Mouse (Mus musculus) CH12F3 (cell line): ENCODE measurements around the gene Arntl2.
"Not testable (repeated sequence)": the region's sequence is repeated elsewhere in the genome, so short reads cannot be mapped to it uniquely, and the experiment has no call there.

Experiments used
- in situ Hi-C: fragments of 300-500 bp; cut with MboI; formaldehyde crosslinking; loops from 2 replicates; pipeline ENCODE4 v1.14.3; 2020; ENCODE audit warnings: low sequenced_read_pairs

Gene Arntl2

GRCm38 (mm10) chr6:146845347-146845746, 49.5 kb downstream of the Arntl2 start:
- in situ Hi-C loops = no loop called here

GRCm38 (mm10) chr6:146845961-146846750, 50.3 kb downstream of the Arntl2 start:
- in situ Hi-C loops = no loop called here

DNA sequence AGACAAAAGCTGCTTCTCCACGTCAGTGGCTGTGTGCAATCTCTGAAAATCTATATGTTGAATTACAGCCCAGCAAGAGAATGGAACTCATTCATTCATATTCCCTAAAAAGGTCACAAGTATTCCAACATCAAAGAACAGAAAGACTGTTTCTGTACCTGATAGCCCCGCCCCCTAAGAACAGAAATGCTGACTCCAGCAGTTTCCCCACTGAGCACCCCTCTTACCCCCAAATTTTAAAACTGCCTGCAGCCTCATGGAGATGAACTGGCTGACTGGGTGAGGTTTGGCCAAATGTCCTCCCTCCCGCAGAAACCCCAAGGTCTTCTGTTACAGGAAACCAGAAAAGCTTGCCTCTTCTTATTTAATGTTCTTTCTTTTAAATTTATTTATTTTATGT, 51.5 kb downstream of the Arntl2 start:
- in situ Hi-C loops = no loop called here

GRCm38 (mm10) chr6:146848281-146848680, 52.4 kb downstream of the Arntl2 start:
- in situ Hi-C loops = no loop called here

- in situ Hi-C loops = no loop called here
These were observed 54.2 kb downstream of the Arntl2 start, which contains the start of gene Smco2 for GRCm38 (mm10) chr6:146850050-146850449. TSS of gene Smco2 (plus strand) at chr6:146850104.

GRCm38 (mm10) chr6:146851916-146852315, 56.1 kb downstream of the Arntl2 start:
- in situ Hi-C loops = no loop called here

GRCm38 (mm10) chr6:146852739-146853138, 56.9 kb downstream of the Arntl2 start:
- in situ Hi-C loops = no loop called here

DNA sequence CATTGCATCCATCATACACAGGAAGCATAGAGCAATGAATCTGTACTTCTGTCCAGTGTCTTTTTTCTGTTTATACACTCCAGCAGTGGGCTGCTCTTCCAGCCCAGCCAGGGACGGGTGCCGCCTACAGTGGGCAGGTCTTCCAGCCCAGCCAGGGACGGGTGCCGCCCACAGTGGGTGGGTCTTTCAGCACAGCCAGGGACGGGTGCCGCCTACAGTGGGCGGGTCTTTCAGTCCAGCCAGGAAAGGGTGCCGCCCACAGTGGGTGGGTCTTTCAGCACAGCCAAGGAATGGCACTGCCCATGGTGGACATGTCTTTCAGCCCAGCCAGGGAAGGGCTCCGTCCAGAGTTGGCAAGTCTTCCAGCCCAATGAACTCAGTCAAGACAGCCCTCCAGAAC, 59.3 kb downstream of the Arntl2 start:
- in situ Hi-C loops = no loop called here

DNA sequence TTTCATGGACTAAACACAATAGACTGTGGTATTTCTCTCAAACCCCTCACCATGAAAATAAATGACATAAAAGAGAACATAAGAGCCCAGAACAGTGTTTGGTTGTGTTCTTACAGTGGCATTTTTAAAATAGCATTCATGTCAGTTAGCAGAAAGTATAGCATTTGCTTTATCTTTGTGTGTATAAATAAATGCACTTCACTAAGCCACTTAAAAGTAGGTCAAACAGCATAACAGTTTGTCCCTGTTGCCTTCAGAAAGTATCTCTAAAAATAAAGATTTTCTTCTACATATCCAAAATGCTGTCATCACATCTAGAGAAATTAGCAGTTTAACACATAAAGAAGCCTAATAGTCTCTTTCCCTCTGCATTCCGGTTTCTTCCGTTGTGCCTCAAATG, 61.5 kb downstream of the Arntl2 start:
- in situ Hi-C loops = no loop called here

DNA sequence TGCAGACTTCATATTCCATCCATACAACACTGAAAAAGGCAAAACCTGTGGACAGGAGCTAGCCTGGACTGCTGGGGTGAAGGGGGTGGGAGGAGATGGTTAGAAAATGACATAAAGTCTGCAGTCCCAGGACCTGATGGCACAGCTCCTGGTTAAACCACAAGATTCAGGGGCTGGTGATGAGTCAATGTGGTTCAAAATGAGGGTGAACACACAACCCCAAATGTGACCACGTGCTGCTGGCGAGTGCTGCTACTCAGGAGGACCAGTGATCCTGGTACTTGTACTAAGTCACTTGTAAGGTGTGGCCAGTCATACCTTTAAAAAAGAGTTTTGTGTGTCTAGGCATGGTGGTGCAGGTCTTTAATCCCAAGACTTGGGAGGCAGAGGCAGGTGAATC, 67.3 kb downstream of the Arntl2 start:
- in situ Hi-C loops = no loop called here

GRCm38 (mm10) chr6:146864370-146864769, 68.5 kb downstream of the Arntl2 start:
- in situ Hi-C loops = not testable (repeated sequence)

GRCm38 (mm10) chr6:146865701-146866100, 69.8 kb downstream of the Arntl2 start:
- in situ Hi-C loops = no loop called here

DNA sequence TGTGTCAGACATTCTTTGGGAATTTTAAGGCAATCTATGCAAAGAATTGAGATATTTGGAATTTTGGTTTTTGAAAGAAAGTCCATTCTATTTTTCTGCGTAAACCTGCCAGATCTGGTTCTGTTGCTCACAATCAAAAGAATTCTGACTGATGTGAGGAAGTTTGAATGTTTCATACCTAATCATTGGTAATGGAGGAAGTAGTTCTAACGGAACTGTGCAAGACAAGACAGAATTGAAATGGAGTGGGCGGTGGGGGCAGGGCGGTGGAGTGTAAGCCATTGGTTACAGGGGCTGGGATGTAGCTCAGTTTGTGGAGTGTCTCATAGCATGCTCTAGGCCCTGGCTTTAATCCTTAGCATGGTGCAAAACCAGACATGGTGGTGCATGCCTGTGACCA, 76.1 kb downstream of the Arntl2 start:
- in situ Hi-C loops = no loop called here

DNA sequence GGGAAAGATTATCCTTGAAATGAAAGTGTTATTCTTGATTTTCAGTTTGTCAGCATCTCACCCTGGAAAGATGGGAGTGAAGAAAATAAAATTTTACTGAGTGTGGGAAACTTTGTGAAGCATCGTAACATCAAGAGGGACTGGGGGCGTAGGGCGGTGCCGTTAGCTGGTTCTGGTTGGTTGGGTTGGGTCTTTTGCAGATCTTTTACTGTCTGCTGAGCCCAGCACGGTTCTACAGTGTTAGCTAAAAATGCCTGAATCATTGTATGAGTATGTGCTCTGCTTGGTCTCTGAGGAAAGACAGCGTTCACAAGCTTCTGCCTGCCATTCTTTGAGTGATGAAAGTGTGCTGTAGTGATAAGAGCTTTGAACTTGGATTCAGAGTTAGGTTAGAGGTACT, 78.6 kb downstream of the Arntl2 start:
- in situ Hi-C loops = no loop called here

DNA sequence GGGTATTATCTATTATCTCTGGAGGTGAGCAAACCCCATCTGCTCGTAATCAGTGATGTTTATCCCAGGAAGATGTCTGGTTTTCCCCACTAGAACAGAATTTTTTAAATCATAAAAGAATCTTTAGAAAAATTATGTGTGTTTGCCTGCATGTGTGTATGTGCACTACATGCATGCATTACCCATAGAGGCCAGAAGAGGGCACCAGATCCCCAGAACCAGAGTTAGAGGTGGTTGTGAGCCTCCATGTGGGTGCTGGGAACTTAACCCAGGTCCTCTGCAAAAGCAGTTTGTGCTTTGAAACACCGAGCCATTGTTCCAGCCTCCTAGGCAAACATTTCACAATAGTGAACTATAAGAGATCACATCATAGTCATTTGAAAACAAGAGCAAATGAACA, 81.0 kb downstream of the Arntl2 start:
- in situ Hi-C loops = no loop called here

GRCm38 (mm10) chr6:146877425-146878045, 81.7 kb downstream of the Arntl2 start:
- in situ Hi-C loops = no loop called here

- in situ Hi-C loops = no loop called here
These were observed 83.1 kb downstream of the Arntl2 start for GRCm38 (mm10) chr6:146878926-146879325.

DNA sequence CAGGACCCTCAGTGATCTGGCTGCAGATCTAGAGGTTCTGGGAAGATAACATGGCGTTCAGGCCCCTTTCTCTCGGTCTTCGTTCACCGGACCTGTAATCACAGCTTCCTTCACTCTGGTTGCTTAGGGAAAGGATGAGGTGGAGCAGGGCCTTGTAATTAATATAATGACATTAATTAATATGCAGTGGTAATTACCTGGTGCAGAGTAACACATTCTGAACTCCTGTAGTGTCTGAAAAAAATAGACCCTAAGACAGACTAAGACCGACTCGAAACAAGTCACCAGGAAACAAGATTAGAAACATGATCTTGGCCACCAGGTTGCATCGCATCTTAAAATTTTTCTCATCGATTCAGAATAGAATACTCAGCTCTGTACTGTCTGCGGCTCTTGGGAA, 84.0 kb downstream of the Arntl2 start:
- in situ Hi-C loops = no loop called here

DNA sequence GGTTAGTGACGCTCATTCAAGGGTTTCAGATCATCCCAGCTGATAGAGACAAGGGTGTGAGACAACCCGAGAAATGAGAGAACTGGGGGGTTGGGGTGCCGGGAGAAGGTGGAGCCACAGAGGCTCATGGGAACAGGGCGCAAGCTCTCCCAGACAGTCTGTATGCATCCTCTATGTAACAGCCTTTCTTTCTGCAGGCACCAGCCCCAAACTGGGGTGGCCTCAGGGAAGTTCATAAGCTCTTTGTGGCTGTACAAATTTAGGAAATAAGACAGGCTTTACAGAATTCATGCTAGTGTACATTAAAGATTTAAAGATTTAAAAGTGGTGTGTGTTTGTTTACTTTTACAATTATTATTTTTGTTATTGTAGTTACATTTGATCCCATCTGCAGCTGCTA, 84.4 kb downstream of the Arntl2 start:
- in situ Hi-C loops = no loop called here

DNA sequence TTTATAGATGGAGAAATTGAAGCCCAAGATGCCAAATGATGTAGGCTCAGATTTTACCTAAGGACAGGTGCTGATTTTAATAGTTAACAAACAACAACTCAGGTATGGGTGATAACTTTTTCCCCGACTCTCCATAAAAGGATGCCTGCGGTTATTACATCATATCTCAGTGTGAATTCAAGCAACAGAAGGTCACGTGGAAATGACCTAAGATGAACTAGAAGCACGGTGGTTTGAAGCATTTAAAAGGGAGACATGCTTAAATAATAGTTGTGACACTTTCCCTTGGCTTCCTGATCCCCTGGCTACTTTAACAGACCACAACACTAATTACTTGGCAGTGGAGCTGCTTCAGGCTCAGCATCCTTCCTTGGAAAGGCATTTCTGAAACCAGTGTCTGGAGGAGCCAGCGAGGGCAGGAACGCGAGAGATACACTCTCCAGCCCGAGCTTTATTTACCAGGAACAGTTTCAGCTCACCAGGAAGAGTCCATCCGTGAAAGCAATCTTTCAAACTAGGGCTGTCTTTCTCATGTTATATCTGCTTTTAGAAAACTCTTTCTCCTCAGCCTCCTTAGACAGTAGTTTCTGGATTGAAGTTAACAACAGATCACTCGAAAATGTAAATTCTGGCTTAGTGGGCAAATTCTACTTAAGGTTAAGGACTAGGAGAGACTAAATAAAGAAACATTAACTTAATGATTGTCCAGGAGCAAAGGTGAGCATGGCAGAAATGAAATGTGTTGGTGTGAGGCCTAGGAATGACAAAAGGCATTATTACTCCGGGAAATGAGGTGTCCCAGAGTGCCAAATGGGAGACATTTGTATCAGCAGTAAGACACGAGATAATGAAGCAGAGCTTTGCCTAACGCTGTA, 86.3 kb downstream of the Arntl2 start:
- in situ Hi-C loops = no loop called here
